Mouse (Mus musculus): Measurements from ENCODE around the gene AW011738.
A peak's percentile ranks its signal among the peaks of the same experiment; 100 is the strongest.

The AW011738 gene

GRCm38 (mm10) chr4:156236651-156237447 is 33.7 kb downstream of the AW011738 start:
- no peak for DNase-seq (ENCODE audit: low spot score in 2 of 2)

GRCm38 (mm10) chr4:156249567-156249966 is 46.5 kb downstream of the AW011738 start:
- DNase-seq (ENCODE audit: low spot score in 2 of 2): no peak

- DNase-seq (ENCODE audit: low spot score in 2 of 2): no peak
These were observed 48.0 kb downstream of the AW011738 start for GRCm38 (mm10) chr4:156251081-156251480.

GRCm38 (mm10) chr4:156252140-156252539 is 49.0 kb downstream of the AW011738 start:
- DNase-seq (ENCODE audit: low spot score in 2 of 2): no peak

GRCm38 (mm10) chr4:156252619-156253018 is 49.5 kb downstream of the AW011738 start:
- DNase-seq (ENCODE audit: low spot score in 2 of 2): no peak

- no peak for DNase-seq (ENCODE audit: low spot score in 2 of 2)
These were observed 49.9 kb downstream of the AW011738 start for GRCm38 (mm10) chr4:156253043-156253442.

- DNase-seq (ENCODE audit: low spot score in 2 of 2): peak in 1 of 2 experiments; percentile 38
These were observed 51.4 kb downstream of the AW011738 start for GRCm38 (mm10) chr4:156254361-156255077.
